Mouse (Mus musculus) kidney, postnatal 0 days (tissue): Measurements from ENCODE around the gene 9030025P20Rik. TPM values are rescaled to one million over a fixed set of nuclear protein-coding genes. Genes with fewer than 3 reads are reported as not detected.
A peak's percentile ranks its signal among the peaks of the same experiment; 100 is the strongest.
"Not testable (repeated sequence)": the region's sequence is repeated elsewhere in the genome, so short reads cannot be mapped to it uniquely, and the experiment has no call there.

Source experiments
- ATAC-seq: fragments of 200-750 bp; cut with Nextera tagmentation; replicated peaks from 2 replicates; pipeline ENCODE4 v1.8.0; 2017; ENCODE audit warnings: low read depth, moderate number of reproducible peaks, moderate TSS enrichment, moderate library complexity; ENCODE audit not compliant: low FRiP score
- DNase-seq: peaks from one replicate; pipeline ENCODE4 v3.0.0-alpha.2; 2016; ENCODE audit warnings: low spot score
- H3K27ac ChIP-seq: fragments of 300-500 bp; sonication (generic); 2 replicates; pipeline ENCODE4 v1.5.1; 2014; ENCODE audit warnings: mild to moderate bottlenecking
- H3K27me3 ChIP-seq: fragments of 300-500 bp; sonication (generic); 2 replicates; pipeline ENCODE4 v1.6.1; 2014; ENCODE audit warnings: low read length, mixed read lengths; ENCODE audit not compliant: insufficient read depth
- H3K36me3 ChIP-seq: fragments of 300-500 bp; sonication (generic); 2 replicates; pipeline ENCODE4 v1.6.1; 2014; ENCODE audit warnings: low read length, mixed read lengths; ENCODE audit not compliant: insufficient read depth
- H3K4me1 ChIP-seq: fragments of 300-500 bp; sonication (generic); replicated peaks from 2 replicates; pipeline ENCODE4 v1.6.1; 2014; ENCODE audit warnings: antibody characterized with exemption, low read length, mixed read lengths; ENCODE audit not compliant: insufficient read depth
- H3K4me2 ChIP-seq: fragments of 300-500 bp; sonication (generic); 2 replicates; pipeline ENCODE4 v1.6.1; 2014; ENCODE audit warnings: mild to moderate bottlenecking, low read length, moderate library complexity, mixed read lengths
- H3K4me3 ChIP-seq: fragments of 300-500 bp; sonication (generic); replicated peaks from 2 replicates; pipeline ENCODE4 v1.5.1; 2014; ENCODE audit warnings: low read depth, low read length
- H3K9ac ChIP-seq: fragments of 300-500 bp; sonication (generic); 2 replicates; pipeline ENCODE4 v1.6.1; 2014; ENCODE audit warnings: low read depth, low read length
- H3K9me3 ChIP-seq: fragments of 300-500 bp; sonication (generic); replicated peaks from 2 replicates; pipeline ENCODE4 v1.6.1; 2016; ENCODE audit warnings: low read length, inconsistent platforms, mixed read lengths
- CTCF ChIP-seq: IDR thresholded peaks from 2 replicates; pipeline ENCODE4 v1.5.1; 2016; ENCODE audit warnings: antibody characterized with exemption, low read depth, mild to moderate bottlenecking, moderate library complexity
- WGBS: fragments of 180-500 bp; shearing (Covaris S2); extraction: QIAGEN DNeasy Blood & Tissue Kit; methylation state at CpG from one replicate; pipeline ENCODE4 v1.1.7; 2014; 5-methylcytosine and 5-hydroxymethylcytosine counted together
- polyA plus RNA-seq: library from polyadenylated mRNA; unstranded; fragments of >200 nt; fragmentation: Nextera tagmentation; extraction: Ambion mirVana; gene quantifications from 2 replicates; pipeline ENCODE4 v1.2.1, GENCODE M21; 2015

The 9030025P20Rik gene
- polyA plus RNA-seq: 8.9 and 13.2 TPM in 2 replicates

DNA sequence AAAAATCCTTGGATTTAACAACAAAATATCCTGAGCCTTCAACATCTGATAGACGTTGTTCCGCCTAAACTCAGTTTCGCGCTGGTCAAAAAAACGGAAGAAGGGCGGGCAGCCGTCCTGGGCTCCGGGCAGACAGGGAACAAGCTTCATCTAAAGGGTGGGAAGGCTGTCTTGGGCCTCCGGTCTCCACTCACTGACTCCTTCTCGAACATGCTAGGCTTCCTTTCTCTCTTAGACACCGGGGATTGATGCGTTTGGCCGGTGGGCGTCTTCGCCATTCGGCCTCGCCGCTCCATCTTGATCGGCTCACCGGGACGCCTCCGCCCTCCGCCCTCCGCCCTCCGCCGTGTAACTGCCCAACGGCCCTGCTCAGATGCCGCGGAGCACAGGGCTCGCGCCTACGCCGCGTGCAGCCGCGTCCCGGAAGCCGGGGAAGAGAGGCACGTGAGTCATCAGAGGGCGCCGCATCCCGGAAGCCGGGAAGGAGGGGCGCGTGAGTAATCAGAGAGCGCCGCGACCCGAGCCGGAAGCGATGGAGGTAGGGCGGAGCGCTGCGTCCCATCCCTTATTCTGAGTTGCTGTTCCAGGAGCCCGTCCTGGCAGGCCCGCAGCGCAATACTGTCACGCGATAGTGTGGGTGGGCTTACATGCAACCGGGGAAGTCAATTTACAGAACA, at the start of gene 9030025P20Rik, which contains the start of gene Gm3417:
Gene 9030025P20Rik (plus strand): TSS at position 107 of the 677 bp plus-strand sequence.
Gene Gm3417 (minus strand): TSS at position 429 of the 677 bp plus-strand sequence.
- not testable (repeated sequence) for H3K36me3 ChIP-seq, H3K4me3 ChIP-seq, H3K27me3 ChIP-seq, H3K4me2 ChIP-seq, H3K9me3 ChIP-seq, H3K4me1 ChIP-seq, H3K27ac ChIP-seq, DNase-seq, H3K9ac ChIP-seq
- peak; percentile 98 for ATAC-seq
- WGBS: no CpG with 5 or more reads among the region's 60 CpGs

DNA sequence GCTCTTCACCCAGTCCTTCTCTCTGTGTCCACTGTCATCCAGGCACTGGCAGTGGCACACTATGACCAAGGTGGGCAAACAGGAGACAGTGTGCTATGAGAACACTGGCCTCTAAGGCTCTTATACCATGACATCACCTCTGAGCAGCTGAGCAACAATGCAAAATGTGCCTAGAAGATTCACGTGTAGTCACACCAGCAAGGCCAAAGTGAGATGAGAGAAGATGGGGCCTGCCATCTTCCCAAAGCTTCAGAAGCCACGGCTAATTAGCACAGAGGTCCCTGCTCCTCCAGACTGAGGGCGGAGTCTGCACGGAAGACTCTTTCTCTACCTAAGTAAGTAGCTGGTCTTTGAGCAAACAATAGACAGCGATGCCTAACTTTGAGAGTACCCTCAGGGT, 49.6 kb upstream of the 9030025P20Rik start:
- 66% methylated on average over 5 of the region's 5 CpGs for WGBS
- Histone ChIP-seq H3K4me3 (no peak overlapping the region), H3K9me3 (no peaks in the 10 kb centered on the region), H3K36me3 (no peaks in the 10 kb centered on the region), H3K9ac (no peak overlapping the region), H3K4me2 (no peak overlapping the region), H3K4me1 (no peaks in the 10 kb centered on the region), H3K27me3 (no peaks in the 10 kb centered on the region), H3K27ac (no peak overlapping the region)
- no peak for ATAC-seq
- DNase-seq: no peak
- no peak for TF ChIP-seq CTCF

DNA sequence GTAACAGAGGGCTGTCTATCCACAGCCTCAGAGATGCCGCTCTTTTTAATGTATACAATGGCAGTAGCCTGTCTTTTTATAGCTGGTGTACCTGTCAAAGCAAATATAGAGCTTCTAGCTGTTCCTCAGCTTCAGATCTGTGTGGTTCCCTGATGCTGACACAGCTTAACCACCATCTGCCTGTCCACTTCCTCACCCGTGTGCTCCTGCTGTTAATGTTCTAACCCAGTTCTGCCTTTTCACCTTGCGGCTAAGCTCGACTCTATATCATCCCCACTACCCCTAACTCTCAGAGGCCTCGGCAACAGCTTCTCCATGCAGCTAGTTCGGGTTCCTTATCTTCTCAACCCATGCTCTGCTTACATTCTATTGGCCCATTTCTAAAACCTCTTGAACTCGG, 47.6 kb upstream of the 9030025P20Rik start:
- DNase-seq: no peak
- no peak for ATAC-seq
- no peak overlapping the region for H3K9ac ChIP-seq
- no peak overlapping the region for H3K27ac ChIP-seq
- no peak overlapping the region for H3K4me2 ChIP-seq
- no peaks in the 10 kb centered on the region for H3K27me3 ChIP-seq
- H3K36me3 ChIP-seq: no peaks in the 10 kb centered on the region
- H3K4me3 ChIP-seq: no peak overlapping the region
- H3K9me3 ChIP-seq: no peaks in the 10 kb centered on the region
- 85% methylated on average over 7 of the region's 7 CpGs for WGBS
- TF ChIP-seq CTCF: no peak
- no peaks in the 10 kb centered on the region for H3K4me1 ChIP-seq

DNA sequence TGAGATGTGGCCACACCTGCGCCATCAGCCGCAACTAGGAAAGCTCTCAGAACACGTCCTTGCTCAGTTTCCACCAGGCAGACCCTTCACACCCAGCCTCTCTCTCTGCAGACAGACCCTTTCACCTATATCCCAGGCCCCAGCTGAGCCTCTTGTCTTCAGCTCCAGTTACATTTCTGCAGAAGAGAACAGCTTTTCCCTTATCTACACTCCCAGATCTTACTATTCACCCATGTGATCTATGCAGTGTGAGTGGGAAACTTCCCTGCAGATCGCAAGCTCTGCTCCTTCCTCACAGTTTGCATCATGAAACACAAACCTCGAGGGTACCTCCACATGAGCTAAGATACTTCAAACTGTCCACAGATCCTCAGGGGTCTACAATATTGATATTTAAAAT, 46.8 kb upstream of the 9030025P20Rik start:
- H3K4me1 ChIP-seq: no peaks in the 10 kb centered on the region
- TF ChIP-seq CTCF: no peak
- no peak overlapping the region for H3K9ac ChIP-seq
- no peak overlapping the region for H3K27ac ChIP-seq
- no peak for DNase-seq
- 81% methylated on average over 5 of the region's 5 CpGs for WGBS
- no peak overlapping the region for H3K4me3 ChIP-seq
- no peaks in the 10 kb centered on the region for H3K27me3 ChIP-seq
- ATAC-seq: no peak
- H3K36me3 ChIP-seq: no peaks in the 10 kb centered on the region
- no peaks in the 10 kb centered on the region for H3K9me3 ChIP-seq
- H3K4me2 ChIP-seq: no peak overlapping the region

DNA sequence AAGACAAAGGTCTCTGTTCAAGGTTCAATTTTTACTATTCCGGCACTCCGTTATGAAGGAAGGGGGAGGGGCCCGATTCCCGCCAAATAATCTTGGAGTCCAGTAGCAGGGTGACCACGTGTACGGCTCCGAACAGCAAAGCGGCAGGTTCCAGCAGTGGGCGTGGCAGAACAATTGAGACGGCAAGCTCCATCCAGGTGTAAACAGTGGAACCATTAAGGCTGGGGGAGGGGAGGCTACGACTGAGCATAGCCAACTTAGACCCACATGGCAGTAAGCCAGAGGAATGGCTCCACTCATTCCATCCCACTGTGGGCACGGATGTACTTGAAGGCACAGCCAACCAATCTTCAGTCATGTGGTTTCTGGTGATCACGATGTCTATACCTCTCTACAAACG, 43.0 kb upstream of the 9030025P20Rik start:
- not testable (repeated sequence) for H3K36me3 ChIP-seq, H3K4me1 ChIP-seq, H3K9ac ChIP-seq, H3K9me3 ChIP-seq, DNase-seq, H3K4me3 ChIP-seq, H3K27ac ChIP-seq, H3K4me2 ChIP-seq, H3K27me3 ChIP-seq, ATAC-seq
- WGBS: 82% methylated on average over 14 of the region's 14 CpGs

DNA sequence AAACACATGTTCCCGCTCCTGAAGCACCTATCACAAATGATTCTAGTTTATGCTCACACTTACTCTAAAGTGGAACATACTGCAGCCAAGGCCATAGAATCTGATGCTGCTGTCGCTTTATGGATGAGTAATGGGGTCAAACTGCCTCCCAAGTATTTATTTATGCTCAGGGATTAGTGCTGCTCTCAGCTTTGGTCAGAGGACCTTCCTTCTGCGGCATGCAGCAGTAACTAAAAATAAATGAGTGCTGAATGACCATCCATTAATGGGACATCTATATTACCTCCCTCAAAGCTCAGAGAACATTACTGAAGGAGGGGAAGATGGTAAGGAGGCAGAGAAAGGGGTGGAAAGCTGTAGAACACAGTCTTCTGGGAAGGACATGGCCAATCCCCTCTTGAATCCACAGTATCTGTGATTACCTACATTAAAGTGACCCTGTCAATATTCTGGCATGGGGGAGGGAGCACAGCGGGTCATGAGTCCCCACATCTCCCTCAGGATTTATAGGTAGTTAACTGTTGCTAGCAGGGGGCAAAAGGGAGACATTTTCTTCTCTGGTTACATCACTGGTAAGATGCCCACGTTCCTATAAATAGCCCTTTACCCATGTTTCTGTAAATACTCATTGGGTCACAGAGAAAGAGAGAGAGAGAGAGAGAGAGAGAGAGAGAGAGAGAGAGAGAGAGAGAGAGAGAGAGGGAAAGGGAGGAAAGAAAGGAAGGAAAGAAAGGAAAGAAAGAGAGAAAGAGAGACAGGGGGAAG, 42.2 kb upstream of the 9030025P20Rik start:
- no peak for DNase-seq
- TF ChIP-seq CTCF: no peak
- 50% methylated on average over 5 of the region's 5 CpGs for WGBS

DNA sequence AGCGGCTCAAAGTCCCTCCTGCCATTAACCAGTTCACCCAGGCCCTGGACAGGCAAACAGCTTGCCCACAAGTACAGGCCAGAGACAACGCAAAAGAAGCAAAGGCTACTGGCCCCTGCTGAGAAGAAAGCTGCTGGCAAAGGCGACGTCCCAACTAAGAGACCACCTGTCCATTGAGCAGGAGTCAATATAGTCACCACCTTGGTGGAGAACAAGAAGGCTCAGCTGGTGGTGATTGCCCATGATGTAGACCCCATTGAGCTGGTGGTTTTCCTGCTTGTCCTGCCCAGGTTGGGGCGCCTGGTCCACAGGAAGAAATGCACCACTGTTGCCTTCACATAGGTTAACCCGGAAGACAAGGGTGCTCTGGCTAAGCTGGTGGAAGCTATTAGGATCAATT, 36.1 kb upstream of the 9030025P20Rik start:
- Histone ChIP-seq H3K4me3 (peak overlapping the region; percentile 85), H3K27ac (peak overlapping the region; percentile 84; the same call in 1 of the 2 replicates), H3K4me2 (peak overlapping the region; percentile 94), H3K9ac (peak overlapping the region; percentile 87)
- not testable (repeated sequence) for H3K27me3 ChIP-seq, ATAC-seq, DNase-seq, H3K4me1 ChIP-seq, H3K9me3 ChIP-seq, H3K36me3 ChIP-seq
- WGBS: 64% methylated on average over 6 of the region's 6 CpGs

More for the DNA sequence above, 42.2 kb upstream of the 9030025P20Rik start:
- Histone ChIP-seq H3K9ac (no peak overlapping the region), H3K9me3 (no peaks in the 10 kb centered on the region), H3K4me3 (no peak overlapping the region), H3K36me3 (no peaks in the 10 kb centered on the region), H3K4me1 (no peaks in the 10 kb centered on the region), H3K27me3 (no peaks in the 10 kb centered on the region), H3K27ac (no peak overlapping the region), H3K4me2 (no peak overlapping the region)
- no peak for ATAC-seq
